Mouse (Mus musculus) limb, embryonic 12.5 days (tissue): ENCODE measurements at regions not wholly inside any gene's neighbourhood (a gene's known extent, or its start where the extent isn't known, plus 50 kb on each side); places are given as distances from the start of the nearest gene placed in this dataset.

Experiments used
- ATAC-seq: fragments of 200-750 bp; cut with Nextera tagmentation; 2 replicates; pipeline ENCODE4 v1.8.0; 2017; ENCODE audit warnings: low read depth, moderate TSS enrichment; ENCODE audit not compliant: insufficient number of reproducible peaks, insufficient read depth, low FRiP score, low TSS enrichment
- H3K27ac ChIP-seq: fragments of 300-500 bp; sonication (generic); 2 replicates; pipeline ENCODE4 v1.5.1; 2016; ENCODE audit warnings: mild to moderate bottlenecking, moderate library complexity
- H3K27me3 ChIP-seq: fragments of 300-500 bp; sonication (generic); 2 replicates; pipeline ENCODE4 v1.6.1; 2016; ENCODE audit warnings: mild to moderate bottlenecking, moderate library complexity
- H3K36me3 ChIP-seq: fragments of 300-500 bp; sonication (generic); 2 replicates; pipeline ENCODE4 v1.6.1; 2016; ENCODE audit warnings: mild to moderate bottlenecking, moderate library complexity
- H3K4me1 ChIP-seq: fragments of 300-500 bp; sonication (generic); replicated peaks from 2 replicates; pipeline ENCODE4 v1.6.1; 2016
- H3K4me2 ChIP-seq: fragments of 300-500 bp; sonication (generic); 2 replicates; pipeline ENCODE4 v1.6.1; 2016; ENCODE audit warnings: mild to moderate bottlenecking, moderate library complexity
- H3K4me3 ChIP-seq: fragments of 300-500 bp; sonication (generic); replicated peaks from 2 replicates; pipeline ENCODE4 v1.5.1; 2016; ENCODE audit warnings: mild to moderate bottlenecking
- H3K9ac ChIP-seq: fragments of 300-500 bp; sonication (generic); replicated peaks from 2 replicates; pipeline ENCODE4 v1.6.1; 2016; ENCODE audit warnings: mild to moderate bottlenecking, moderate library complexity
- H3K9me3 ChIP-seq: fragments of 300-500 bp; sonication (generic); 2 replicates; pipeline ENCODE4 v1.6.1; 2016; ENCODE audit warnings: mild to moderate bottlenecking, moderate library complexity
- WGBS: fragments of 180-500 bp; shearing (Covaris S2); methylation state at CpG from one replicate; pipeline ENCODE4 v1.1.7; 2016; 5-methylcytosine and 5-hydroxymethylcytosine counted together

GRCm38 (mm10) chr16:30755771-30756170 is 156.2 kb downstream of the Fam43a start:
- WGBS: 100% methylated on average over 2 of the region's 2 CpGs
- ATAC-seq: no peak
- no peaks in the 10 kb centered on the region for H3K36me3 ChIP-seq

GRCm38 (mm10) chr16:30756678-30757077 is 157.2 kb downstream of the Fam43a start:
- no peak overlapping the region for H3K27ac ChIP-seq
- 89% methylated on average over 5 of the region's 5 CpGs for WGBS
- H3K4me2 ChIP-seq: no peak overlapping the region
- H3K9ac ChIP-seq: no peak overlapping the region
- H3K4me1 ChIP-seq: peaks cover 33% of the 10 kb centered on the region
- no peaks in the 10 kb centered on the region for H3K27me3 ChIP-seq
- H3K4me3 ChIP-seq: no peak overlapping the region
- no peak for ATAC-seq
- no peaks in the 10 kb centered on the region for H3K36me3 ChIP-seq
- H3K9me3 ChIP-seq: no peaks in the 10 kb centered on the region

More at GRCm38 (mm10) chr16:30755771-30756170, 156.2 kb downstream of the Fam43a start:
- H3K9ac ChIP-seq: no peak overlapping the region
- H3K4me3 ChIP-seq: no peak overlapping the region
- no peaks in the 10 kb centered on the region for H3K9me3 ChIP-seq
- no peak overlapping the region for H3K4me2 ChIP-seq
- no peak overlapping the region for H3K27ac ChIP-seq
- H3K27me3 ChIP-seq: no peaks in the 10 kb centered on the region
- H3K4me1 ChIP-seq: peaks cover 30% of the 10 kb centered on the region; the same call in 1 of the 2 replicates

GRCm38 (mm10) chr16:30757556-30757955 is 158.0 kb downstream of the Fam43a start:
- ATAC-seq: no peak
- no peak overlapping the region for H3K4me2 ChIP-seq
- no peaks in the 10 kb centered on the region for H3K36me3 ChIP-seq
- peaks cover 33% of the 10 kb centered on the region for H3K4me1 ChIP-seq
- H3K27me3 ChIP-seq: no peaks in the 10 kb centered on the region
- no peaks in the 10 kb centered on the region for H3K9me3 ChIP-seq
- 83% methylated on average over 3 of the region's 3 CpGs for WGBS
- H3K4me3 ChIP-seq: no peak overlapping the region
- H3K9ac ChIP-seq: no peak overlapping the region
- H3K27ac ChIP-seq: no peak overlapping the region

DNA sequence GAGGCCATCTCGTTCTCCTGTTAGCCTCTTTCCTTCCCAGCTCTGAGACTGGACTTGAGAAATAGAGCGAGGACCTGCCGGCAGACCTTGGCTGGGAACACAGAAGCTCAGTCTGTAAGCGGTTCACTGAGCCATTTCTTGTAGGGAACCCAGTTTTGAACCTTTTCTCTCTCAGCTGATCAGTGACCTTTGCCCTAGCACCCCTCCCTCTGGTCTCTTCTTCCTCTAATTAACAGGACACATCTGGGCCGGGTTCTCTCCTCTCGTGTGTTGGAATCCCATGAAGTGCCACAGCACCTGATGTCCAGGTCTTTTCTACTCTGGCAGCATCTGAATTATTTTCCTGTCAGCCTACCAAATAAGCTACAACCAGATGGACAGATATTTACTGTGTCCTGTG is 158.5 kb downstream of the Fam43a start:
- H3K9ac ChIP-seq: no peak overlapping the region
- H3K36me3 ChIP-seq: no peaks in the 10 kb centered on the region
- H3K4me2 ChIP-seq: no peak overlapping the region
- no peaks in the 10 kb centered on the region for H3K9me3 ChIP-seq
- H3K27me3 ChIP-seq: no peaks in the 10 kb centered on the region
- H3K4me1 ChIP-seq: peaks cover 37% of the 10 kb centered on the region
- H3K4me3 ChIP-seq: no peak overlapping the region
- 81% methylated on average over 6 of the region's 6 CpGs for WGBS
- H3K27ac ChIP-seq: no peak overlapping the region
- ATAC-seq: no peak

- H3K36me3 ChIP-seq: no peaks in the 10 kb centered on the region
- peaks cover 28% of the 10 kb centered on the region for H3K4me1 ChIP-seq
- H3K4me2 ChIP-seq: no peak overlapping the region
- H3K9me3 ChIP-seq: no peaks in the 10 kb centered on the region
- H3K9ac ChIP-seq: no peak overlapping the region
- H3K27me3 ChIP-seq: no peaks in the 10 kb centered on the region
- H3K4me3 ChIP-seq: no peak overlapping the region
- ATAC-seq: no peak
- no peak overlapping the region for H3K27ac ChIP-seq
- WGBS: 73% methylated on average over 8 of the region's 8 CpGs
Observed at GRCm38 (mm10) chr16:30759503-30759902, 160.0 kb downstream of the Fam43a start.

DNA sequence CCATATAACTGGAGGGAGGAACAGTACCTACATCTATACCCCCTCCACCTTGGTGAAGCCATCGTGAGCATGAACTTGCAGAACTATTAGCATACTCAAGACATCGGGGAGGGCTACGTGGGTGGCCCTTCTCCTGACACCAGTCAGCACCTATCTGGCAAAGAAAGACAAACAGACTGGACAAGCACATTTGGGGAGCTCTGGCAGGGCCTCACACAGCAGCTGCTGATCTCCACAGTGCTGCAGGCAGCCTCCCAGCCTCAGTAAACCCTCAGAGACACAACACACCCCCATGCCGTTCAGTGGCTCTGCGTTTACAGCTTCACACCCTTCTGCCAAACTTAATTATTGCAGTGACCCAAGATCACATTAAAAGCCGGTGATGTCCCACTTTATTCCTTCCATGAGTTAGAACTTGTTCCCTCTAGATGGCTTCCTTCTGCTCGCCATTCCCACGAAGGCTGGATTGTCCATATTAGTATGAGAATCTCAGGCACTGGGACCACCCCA is 161.7 kb downstream of the Fam43a start:
- 29% methylated on average over 8 of the region's 8 CpGs for WGBS
- H3K4me3 ChIP-seq: no peak overlapping the region

DNA sequence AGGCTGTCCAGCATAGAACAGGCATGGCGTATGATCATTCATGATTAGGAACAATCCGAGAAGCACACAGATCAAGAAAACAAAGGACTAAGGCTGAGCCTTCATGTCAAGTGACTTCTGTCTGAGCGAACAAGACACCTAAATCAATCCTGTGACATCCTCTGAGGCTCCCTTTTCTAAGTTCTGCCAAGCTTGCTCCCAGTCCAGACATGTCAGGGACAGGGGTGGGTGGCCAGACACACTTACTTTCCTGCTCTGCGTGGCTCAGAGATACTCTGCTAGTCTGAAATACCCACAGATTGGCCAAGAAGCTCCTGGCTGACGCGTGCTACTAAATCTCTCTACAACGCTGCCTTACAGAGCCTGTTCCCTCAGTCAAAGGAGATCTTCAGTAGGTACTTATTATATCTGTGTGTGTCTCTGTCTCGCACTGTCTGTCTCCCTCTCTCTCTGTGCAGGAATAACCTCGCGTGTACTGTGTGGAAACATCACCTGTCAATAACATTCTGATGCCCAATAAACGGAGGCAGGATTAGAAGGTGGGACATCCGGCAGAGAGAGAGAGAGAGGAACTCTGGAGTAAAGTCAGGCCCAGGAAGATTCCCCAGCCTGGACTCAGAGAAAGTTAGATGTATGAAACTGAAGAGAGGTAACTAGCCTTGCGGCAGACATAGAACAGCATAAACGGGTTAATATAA is 163.5 kb downstream of the Fam43a start:
- 73% methylated on average over 14 of the region's 14 CpGs for WGBS
- Histone ChIP-seq H3K27ac (no peak overlapping the region), H3K9me3 (no peaks in the 10 kb centered on the region), H3K9ac (no peak overlapping the region), H3K27me3 (no peaks in the 10 kb centered on the region), H3K4me2 (no peak overlapping the region), H3K36me3 (no peaks in the 10 kb centered on the region), H3K4me1 (peaks cover 32% of the 10 kb centered on the region), H3K4me3 (no peak overlapping the region)
- no peak for ATAC-seq

More for the DNA sequence above, 161.7 kb downstream of the Fam43a start:
- Histone ChIP-seq H3K4me1 (peaks cover 32% of the 10 kb centered on the region), H3K36me3 (no peaks in the 10 kb centered on the region), H3K4me2 (no peak overlapping the region), H3K9ac (no peak overlapping the region), H3K27ac (no peak overlapping the region), H3K27me3 (no peaks in the 10 kb centered on the region), H3K9me3 (no peaks in the 10 kb centered on the region)
- ATAC-seq: no peak

DNA sequence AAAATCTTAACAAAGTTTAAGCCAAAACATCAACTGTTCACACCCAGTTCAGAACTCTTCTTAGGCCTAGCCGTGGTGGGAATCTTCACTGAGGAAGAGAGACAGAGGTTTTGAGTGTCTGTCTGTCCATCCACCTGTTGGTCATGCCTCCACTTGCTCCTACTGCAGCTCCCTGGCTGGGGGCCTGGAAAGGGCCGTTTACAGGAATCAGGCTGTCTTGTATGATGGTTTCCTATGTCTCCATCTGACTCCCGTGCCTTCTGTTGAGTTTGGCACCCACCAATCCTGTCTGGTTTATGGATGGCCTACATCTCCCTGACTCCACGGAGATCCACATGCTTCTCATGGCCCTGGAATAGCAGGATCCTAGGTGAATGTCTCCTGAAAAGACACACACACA is 166.1 kb downstream of the Fam43a start:
- Histone ChIP-seq H3K4me3 (no peak overlapping the region), H3K4me2 (no peak overlapping the region), H3K9me3 (no peaks in the 10 kb centered on the region), H3K9ac (no peak overlapping the region), H3K4me1 (peaks cover 33% of the 10 kb centered on the region), H3K27me3 (no peaks in the 10 kb centered on the region), H3K27ac (no peak overlapping the region), H3K36me3 (no peaks in the 10 kb centered on the region)
- no peak for ATAC-seq
- WGBS: 84% methylated on average over 4 of the region's 4 CpGs

- Histone ChIP-seq H3K4me1 (peaks cover 29% of the 10 kb centered on the region), H3K4me2 (no peak overlapping the region), H3K9me3 (no peaks in the 10 kb centered on the region), H3K9ac (no peak overlapping the region), H3K36me3 (no peaks in the 10 kb centered on the region), H3K27me3 (0 out of 2 replicates have a peak, but pooled peaks cover 3% of the 10 kb centered on the region), H3K4me3 (no peak overlapping the region), H3K27ac (no peak overlapping the region)
- no peak for ATAC-seq
- WGBS: 18% methylated on average over 5 of the region's 5 CpGs
Observed at GRCm38 (mm10) chr16:30769007-30769442, 169.5 kb downstream of the Fam43a start.

DNA sequence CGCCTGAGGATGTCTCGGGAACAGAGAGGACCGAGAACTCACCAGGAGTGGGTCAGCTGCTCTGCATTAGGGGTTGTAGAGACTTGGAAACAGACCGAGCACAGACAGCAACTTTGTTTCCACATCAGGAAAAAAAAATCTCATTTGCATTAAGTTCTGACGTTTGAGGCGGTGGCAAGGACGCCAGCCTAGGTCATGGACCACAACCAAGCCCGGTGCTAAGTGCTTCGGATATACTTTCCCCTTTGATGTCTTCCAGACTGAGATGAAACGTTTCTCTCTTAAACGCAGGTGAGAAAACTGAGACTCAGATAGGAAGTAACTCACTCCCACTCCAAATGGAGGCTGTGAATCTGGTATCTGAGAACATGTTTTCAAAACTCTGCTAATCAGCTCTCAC is 169.9 kb downstream of the Fam43a start:
- no peaks in the 10 kb centered on the region for H3K36me3 ChIP-seq
- no peak overlapping the region for H3K4me2 ChIP-seq
- H3K27me3 ChIP-seq: 0 out of 2 replicates have a peak, but pooled peaks cover 4% of the 10 kb centered on the region
- H3K4me1 ChIP-seq: peaks cover 33% of the 10 kb centered on the region
- no peak overlapping the region for H3K9ac ChIP-seq
- H3K4me3 ChIP-seq: no peak overlapping the region
- no peaks in the 10 kb centered on the region for H3K9me3 ChIP-seq
- ATAC-seq: no peak
- no peak overlapping the region for H3K27ac ChIP-seq
- WGBS: 12% methylated on average over 11 of the region's 11 CpGs

DNA sequence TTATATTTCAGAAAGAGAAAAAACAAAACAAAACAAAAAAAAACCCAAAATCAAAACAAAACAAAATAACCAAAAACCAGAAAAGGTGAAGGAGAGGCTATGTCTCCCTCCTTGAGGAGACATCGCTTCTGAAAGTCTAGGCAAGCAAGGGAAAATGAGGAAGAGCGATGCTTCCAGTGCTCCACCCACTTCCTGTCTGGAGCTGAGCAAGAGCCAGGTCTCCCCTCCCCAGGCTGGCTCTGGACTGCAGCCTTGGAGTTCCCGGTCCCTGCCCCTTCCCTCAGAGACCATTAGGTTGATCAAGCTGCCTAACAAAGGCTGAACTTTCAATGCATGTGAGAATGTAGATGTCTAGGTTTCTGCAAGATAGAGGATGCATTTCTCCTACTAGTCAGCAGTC is 173.3 kb downstream of the Fam43a start:
- H3K4me2 ChIP-seq: no peak overlapping the region
- H3K27ac ChIP-seq: no peak overlapping the region
- no peak overlapping the region for H3K4me3 ChIP-seq
- no peak for ATAC-seq
- 50% methylated on average over 3 of the region's 3 CpGs for WGBS
- peaks cover 15% of the 10 kb centered on the region; the same call in 1 of the 2 replicates for H3K27me3 ChIP-seq
- H3K9me3 ChIP-seq: no peaks in the 10 kb centered on the region
- H3K4me1 ChIP-seq: peaks cover 53% of the 10 kb centered on the region
- H3K9ac ChIP-seq: no peak overlapping the region
- no peaks in the 10 kb centered on the region for H3K36me3 ChIP-seq
